Mouse (Mus musculus): ENCODE measurements at regions not wholly inside any gene's neighbourhood (a gene's known extent, or its start where the extent isn't known, plus 50 kb on each side); places are given as distances from the start of the nearest gene placed in this dataset.

GRCm38 (mm10) chr7:71943078-71944042 lies 363.0 kb downstream of the Mctp2 start:
- Histone ChIP-seq H3K36me3 (replicated peaks) (no peaks in the 10 kb centered on the region), H3K27ac (replicated peaks) (no peak overlapping the region), H3K27me3 (no peaks in the 10 kb centered on the region), H3K4me3 (replicated peaks) (no peak overlapping the region), H3K4me1 (replicated peaks) (no peaks in the 10 kb centered on the region), H3K9ac (no peak overlapping the region), H3K9me3 (replicated peaks) (no peaks in the 10 kb centered on the region), H3K4me2 (no peak overlapping the region)
- 46% methylated on average over 16 of the region's 16 CpGs for WGBS (ENCODE audit: insufficient replicate concordance)
- no peak for ATAC-seq (ENCODE audit: insufficient read depth)

DNA sequence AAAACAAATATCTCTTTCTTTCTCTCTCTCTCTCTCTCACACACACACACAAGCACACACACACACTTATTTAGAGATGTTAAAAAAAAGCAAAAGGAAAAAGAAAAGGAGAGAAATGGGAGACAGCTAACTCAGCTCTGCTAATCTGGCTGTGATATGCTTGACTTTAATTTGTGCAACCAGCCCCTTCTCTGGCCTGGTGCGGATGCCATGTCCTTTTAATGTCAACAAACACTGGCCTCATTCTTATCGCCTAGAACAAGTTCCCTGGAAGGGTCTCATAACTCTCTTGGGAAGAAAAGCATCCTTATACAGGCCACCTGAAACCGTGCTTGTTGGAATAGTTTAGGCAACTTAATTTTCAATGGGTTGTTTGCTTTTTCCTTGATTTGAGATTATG lies 368.7 kb downstream of the Mctp2 start:
- Histone ChIP-seq H3K4me2 (no peak overlapping the region), H3K36me3 (replicated peaks) (no peaks in the 10 kb centered on the region), H3K9ac (no peak overlapping the region), H3K9me3 (replicated peaks) (no peaks in the 10 kb centered on the region), H3K27ac (replicated peaks) (no peak overlapping the region), H3K4me3 (replicated peaks) (no peak overlapping the region), H3K27me3 (no peaks in the 10 kb centered on the region), H3K4me1 (replicated peaks) (no peaks in the 10 kb centered on the region)
- ATAC-seq (ENCODE audit: insufficient read depth), result no peak
- 49% methylated on average over 3 of the region's 3 CpGs for WGBS (ENCODE audit: insufficient replicate concordance)

DNA sequence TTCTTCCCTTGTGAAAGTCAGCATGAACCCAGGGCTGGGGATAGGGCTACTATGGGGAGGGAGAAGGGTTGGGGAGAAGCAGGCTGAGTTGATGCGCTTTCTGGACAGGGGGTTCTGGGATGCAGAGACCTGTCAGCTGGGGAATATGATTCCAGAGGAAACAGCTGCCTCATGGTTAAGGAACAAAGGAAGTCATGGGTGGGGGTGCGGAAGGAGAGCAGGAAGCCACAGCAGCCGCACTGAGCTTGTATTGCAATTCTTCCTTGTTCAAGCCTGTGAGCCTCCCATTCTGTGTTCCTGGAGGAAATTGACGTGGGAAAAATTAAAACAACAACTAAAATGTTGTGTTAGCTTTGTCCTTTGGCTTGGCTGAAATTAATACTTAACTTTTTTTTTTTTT lies 369.7 kb downstream of the Mctp2 start:
- no peak overlapping the region for H3K4me2 ChIP-seq
- 18% methylated on average over 4 of the region's 4 CpGs for WGBS (ENCODE audit: insufficient replicate concordance)
- ATAC-seq (ENCODE audit: insufficient read depth), result no peak
- H3K9me3 ChIP-seq (replicated peaks), result no peaks in the 10 kb centered on the region
- no peaks in the 10 kb centered on the region for H3K4me1 ChIP-seq (replicated peaks)
- H3K9ac ChIP-seq, result no peak overlapping the region
- no peaks in the 10 kb centered on the region for H3K27me3 ChIP-seq
- H3K27ac ChIP-seq (replicated peaks), result no peak overlapping the region
- no peaks in the 10 kb centered on the region for H3K36me3 ChIP-seq (replicated peaks)
- no peak overlapping the region for H3K4me3 ChIP-seq (replicated peaks)

All from liver, embryonic 15.5 days (tissue).